Mouse (Mus musculus): ENCODE measurements around the gene Wdr43.
A peak's percentile ranks its signal among the peaks of the same experiment; 100 is the strongest.
"Not testable (repeated sequence)": the region's sequence is repeated elsewhere in the genome, so short reads cannot be mapped to it uniquely, and the experiment has no call there.

Gene Wdr43

GRCm38 (mm10) chr17:71615638-71616318 is at the start of gene Wdr43:
TSS of gene Wdr43 (plus strand) at chr17:71615895.
- DNase-seq (ENCODE audit: extremely low spot score), result peak; percentile 96

GRCm38 (mm10) chr17:71579176-71579705 is 36.5 kb upstream of the Wdr43 start:
- DNase-seq (ENCODE audit: extremely low spot score), result no peak

DNA sequence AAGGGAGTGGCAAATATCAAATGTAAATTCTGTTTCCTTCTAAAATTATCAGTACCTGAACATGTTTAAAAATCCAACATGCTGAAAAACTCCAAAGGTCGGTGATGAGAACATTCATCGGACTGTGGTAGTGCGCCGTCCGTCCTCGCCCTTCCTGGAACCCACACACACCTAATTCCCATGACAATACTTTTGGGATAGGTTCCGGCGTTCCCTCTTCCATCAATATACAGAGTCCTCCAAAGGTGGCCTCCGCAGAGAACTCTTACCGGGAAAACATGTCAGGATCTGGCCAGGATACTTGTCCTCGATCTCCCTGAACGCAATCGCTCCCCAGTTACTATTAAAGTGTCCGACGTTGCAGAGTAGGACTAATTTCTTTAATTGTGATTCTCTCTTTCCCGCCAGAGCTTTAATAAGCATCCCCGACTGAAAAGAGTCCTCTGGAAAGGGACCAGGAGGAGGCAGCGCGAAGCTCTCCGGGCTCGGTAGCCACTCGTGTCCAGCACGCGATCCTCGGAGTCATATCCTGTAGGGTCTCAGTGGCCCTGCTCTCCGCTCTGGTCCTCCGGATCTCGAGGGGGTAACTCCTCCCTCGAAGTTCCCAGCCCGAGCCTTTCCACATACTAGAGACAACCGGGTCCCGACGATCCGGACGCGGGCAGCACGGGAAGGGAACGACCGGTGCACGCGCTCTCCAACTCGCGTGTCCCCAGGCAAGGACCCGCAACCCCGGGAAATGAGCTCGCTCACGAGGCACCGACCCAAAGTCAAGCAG is 17.6 kb upstream of the Wdr43 start:
- no peak for DNase-seq (ENCODE audit: extremely low spot score)

GRCm38 (mm10) chr17:71598659-71599554 is 16.8 kb upstream of the Wdr43 start:
- peak; percentile 94 for DNase-seq (ENCODE audit: extremely low spot score)

DNA sequence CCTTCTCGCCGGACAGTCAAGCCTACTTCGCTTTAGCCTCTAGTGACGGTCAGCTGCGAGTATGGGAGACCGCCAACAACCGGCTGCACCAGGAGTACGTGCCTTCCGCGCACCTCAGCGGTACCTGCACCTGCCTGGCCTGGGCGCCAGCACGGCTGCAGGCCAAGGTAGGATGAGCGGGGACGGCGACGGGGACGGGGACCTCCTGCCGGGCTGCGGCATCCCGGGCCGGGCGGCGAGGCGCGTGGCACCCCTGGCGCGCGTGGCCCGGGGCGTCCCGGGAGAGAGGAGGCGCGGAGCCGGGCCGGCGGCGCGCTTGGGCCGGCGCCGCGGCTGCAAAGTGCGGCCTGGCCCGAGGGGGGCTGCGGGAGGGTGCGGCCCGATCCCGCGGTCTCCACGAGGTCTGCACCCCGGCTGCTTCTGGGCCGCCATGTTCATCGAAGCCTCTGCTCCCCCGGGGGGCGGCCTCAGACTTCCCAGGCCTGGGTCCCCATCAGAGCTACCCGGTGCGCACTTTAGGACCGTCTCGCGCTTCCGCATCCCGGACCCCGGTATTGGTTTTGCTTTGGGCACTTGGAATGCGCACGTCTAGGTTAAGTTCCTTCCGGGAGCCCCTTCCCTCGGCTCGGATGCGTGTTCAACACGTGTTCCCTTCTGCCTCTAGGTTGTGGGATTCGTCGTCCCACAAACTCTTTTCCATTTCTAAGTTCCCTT is 781 bp downstream of the Wdr43 start:
- peak; percentile 29 for DNase-seq (ENCODE audit: extremely low spot score)

GRCm38 (mm10) chr17:71617033-71617362 is 1.3 kb downstream of the Wdr43 start:
- DNase-seq (ENCODE audit: extremely low spot score), result no peak

DNA sequence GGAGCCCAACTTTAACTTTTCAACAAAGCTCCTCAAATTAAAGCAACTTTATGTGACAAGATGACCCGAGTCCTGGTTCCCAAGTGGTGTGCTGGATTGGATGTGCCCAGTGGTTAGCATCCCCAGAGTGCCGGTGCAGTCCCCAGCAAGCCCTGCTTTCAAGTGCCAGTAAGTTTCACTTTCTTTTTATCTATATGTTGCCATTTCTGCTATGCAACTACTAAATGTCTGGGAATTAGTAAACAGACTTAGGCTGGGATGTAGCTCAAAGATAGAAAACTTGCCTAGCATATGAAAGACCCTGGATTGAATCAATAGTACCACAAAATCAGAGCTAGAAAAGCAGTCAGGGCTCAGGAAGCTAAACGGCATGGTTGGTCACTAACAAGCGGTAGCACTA is 2.3 kb downstream of the Wdr43 start:
- DNase-seq (ENCODE audit: extremely low spot score), result no peak

- no peak for DNase-seq (ENCODE audit: extremely low spot score)
Measured at GRCm38 (mm10) chr17:71631806-71632205, 16.1 kb downstream of the Wdr43 start.

GRCm38 (mm10) chr17:71633350-71633749 is 17.7 kb downstream of the Wdr43 start:
- no peak for DNase-seq (ENCODE audit: extremely low spot score)

DNA sequence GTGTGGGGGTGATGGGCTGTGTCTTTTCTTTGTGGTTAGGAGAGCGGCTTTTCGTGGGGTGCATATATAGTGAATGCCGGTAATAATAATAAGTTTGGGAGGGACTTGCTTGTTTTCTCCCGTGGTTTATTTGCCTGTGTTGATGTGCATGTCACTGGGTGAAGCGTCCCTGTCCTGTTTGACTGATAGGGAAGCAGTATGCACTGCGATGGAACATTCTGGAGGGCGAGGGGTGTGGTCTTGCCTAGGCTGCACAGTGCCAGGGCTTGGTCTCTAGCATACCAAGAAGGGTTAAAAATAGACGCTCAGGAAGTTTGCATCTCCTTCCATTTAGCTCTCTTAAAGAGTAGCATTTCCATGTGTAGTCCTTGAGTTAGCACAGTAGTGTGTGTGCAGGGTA is 21.1 kb downstream of the Wdr43 start:
- DNase-seq (ENCODE audit: extremely low spot score), result no peak

- DNase-seq (ENCODE audit: extremely low spot score), result no peak
Measured at GRCm38 (mm10) chr17:71637750-71638265, 22.1 kb downstream of the Wdr43 start.

DNA sequence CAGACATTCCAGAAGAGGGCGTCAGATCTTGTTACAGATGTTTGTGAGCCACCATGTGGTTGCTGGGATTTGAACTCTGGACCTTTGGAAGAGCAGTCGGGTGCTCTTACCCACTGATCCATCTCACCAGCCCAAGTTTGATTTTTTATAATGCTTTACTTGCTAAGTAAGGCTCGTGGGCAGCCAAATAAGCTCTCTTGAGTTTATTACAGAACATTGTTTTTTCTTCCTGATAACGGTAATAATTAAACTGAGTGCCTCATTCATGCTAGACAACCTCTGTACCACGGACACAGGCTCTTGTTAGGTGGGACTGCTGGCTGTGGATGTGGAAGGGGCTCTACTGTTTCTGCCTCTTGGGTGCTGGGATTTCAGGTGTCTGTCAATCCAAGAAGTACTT is 23.4 kb downstream of the Wdr43 start:
- DNase-seq (ENCODE audit: extremely low spot score), result not testable (repeated sequence)

DNA sequence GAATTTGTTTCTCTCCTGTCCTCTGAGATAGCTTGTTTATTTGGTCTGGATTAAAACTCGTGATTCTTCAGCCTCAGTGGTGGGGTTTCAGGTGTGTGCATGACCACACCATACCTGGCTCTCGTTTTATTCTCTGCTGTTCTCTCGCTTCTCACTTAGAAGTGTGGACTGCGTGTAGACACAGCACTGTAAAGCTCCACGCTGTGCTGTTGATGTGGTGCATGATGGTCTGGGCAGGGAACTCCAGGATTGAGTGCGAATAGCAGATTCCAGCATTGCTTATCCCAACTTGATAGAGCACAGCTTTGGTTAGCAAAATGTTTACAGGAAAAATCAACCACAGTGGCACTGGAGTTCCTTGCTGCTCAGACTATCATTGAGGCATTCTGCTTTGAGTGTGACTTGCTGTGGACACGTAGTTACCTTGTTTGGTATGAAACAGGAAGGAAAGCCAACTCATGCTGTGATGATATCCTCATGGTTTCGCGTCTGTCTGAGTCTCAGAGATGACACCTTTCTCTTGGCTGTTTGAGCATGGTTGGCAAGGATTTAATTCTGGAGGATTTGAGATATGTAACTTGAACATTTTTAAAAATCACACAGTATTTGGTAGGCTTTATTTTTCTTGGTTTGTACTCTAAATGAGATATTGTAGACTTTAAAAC is 24.9 kb downstream of the Wdr43 start:
- DNase-seq (ENCODE audit: extremely low spot score), result no peak

DNA sequence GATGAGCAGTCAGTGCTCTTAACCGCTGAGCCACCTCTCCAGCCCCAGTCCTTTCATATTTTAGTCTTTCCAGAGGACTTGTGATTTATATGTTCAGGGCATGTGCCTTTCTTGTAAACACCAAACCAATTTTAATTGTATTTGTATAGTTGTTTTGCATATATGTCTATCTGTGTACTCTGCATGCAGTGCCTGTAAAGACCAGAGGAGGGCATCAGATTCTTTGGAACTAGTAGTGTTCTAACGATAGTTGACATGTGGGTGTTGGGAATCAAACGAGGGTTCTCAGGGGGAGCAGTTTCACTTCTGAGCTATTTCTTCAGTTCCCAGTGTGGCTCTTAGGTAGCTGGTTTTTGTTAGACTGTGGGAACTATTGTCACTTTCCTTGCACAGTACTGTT is 26.5 kb downstream of the Wdr43 start:
- no peak for DNase-seq (ENCODE audit: extremely low spot score)

DNA sequence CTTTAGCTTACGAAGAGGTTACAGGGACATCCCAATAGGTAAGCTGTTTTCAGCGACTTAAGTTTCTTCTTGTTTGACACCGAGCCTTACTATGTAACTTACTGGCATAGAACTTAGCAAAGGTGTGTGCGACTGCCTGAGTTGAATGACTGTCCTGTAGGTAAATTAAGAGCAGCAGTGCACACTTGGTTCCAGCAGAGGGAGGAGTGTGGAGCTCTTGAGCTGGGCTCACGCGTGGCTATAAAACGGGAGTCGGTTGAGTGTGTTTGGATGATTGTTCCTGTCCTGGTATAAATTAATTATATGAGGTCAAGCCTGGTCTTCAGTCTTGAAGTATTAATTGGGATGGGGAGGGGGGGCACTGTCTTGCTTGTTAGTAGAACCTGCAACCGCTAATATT is 34.3 kb downstream of the Wdr43 start:
- no peak for DNase-seq (ENCODE audit: extremely low spot score)

DNA sequence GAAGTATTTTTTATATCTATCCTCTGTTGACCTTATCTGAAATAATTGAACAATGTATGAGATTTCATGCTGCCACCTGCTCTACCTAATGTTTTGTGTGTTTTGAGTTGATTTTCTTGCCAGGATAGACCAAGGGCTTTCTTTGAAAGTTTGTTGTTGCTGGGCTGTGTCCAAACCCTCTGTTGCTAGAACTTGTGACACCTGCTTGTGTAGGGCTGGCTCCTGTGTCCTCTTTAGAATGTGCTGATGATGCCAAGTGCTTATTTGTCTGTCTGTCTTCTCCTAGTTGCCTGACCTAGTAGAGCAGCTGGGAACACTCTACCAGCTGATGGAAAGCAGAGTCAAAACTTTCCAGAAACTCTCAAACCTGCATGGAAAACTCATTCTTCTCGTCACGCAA is 36.8 kb downstream of the Wdr43 start:
- no peak for DNase-seq (ENCODE audit: extremely low spot score)

DNA sequence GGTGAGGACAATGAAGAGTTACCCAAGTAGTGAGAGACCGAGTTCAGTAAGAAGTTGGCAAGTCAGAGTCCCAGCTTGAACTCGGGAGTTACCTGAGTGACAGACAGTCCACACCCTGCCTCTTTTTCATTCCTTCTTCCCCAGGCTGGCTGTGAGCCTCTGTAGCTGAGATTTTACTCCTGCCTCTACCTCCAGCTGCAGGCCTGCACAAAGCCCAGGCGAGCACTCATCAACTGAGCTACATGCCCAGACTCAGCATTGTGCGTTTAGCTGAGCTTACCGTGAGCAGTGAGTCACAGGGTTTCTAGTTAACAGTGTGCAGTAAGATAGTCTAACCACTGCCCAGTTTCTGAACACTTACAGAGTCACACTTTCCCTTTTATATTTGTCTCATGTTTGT is 37.2 kb downstream of the Wdr43 start:
- DNase-seq (ENCODE audit: extremely low spot score), result no peak

DNA sequence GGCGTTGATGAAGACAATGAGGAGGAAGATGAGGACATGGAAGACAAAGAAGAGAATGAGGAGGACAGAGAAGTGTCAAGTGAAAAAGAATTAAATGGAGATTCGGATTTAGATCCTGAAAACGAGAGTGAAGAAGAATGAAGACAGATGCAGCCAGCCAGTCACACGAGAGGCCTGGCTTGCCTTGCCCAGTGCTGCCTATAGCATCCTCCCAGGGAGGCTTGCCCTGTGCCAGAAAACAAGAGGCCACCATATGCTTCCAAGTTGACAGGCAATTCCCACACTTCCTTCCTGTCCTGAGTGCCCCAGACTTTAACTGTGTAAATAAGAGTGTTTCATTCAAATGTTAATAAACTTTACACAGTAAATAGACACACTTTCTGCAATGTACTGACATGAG is 41.8 kb downstream of the Wdr43 start:
- DNase-seq (ENCODE audit: extremely low spot score), result no peak

- DNase-seq (ENCODE audit: extremely low spot score), result no peak
Measured at GRCm38 (mm10) chr17:71658666-71659065, 43.0 kb downstream of the Wdr43 start.

GRCm38 (mm10) chr17:71660390-71660789 is 44.7 kb downstream of the Wdr43 start:
- DNase-seq (ENCODE audit: extremely low spot score), result no peak

GRCm38 (mm10) chr17:71662751-71663250 is 47.1 kb downstream of the Wdr43 start:
- peak; percentile 78 for DNase-seq (ENCODE audit: extremely low spot score)
